Mouse (Mus musculus) midbrain, embryonic 16.5 days (tissue): ENCODE results near the gene Ppfibp1. TPM values are rescaled to one million over a fixed set of nuclear protein-coding genes. Genes with fewer than 3 reads are reported as not detected.

ENCODE experiments used
- ATAC-seq: fragments of 200-750 bp; cut with Nextera tagmentation; 2 replicates; pipeline ENCODE4 v1.8.0; 2017; ENCODE audit warnings: moderate TSS enrichment
- H3K27ac ChIP-seq: fragments of 300-500 bp; sonication (generic); 2 replicates; pipeline ENCODE4 v1.5.1; 2014; ENCODE audit warnings: mild to moderate bottlenecking, low read length, mixed read lengths
- H3K27me3 ChIP-seq: fragments of 300-500 bp; sonication (generic); 2 replicates; pipeline ENCODE4 v1.6.1; 2014; ENCODE audit warnings: low read depth, low read length, mixed read lengths; ENCODE audit not compliant: control insufficient read depth, insufficient read depth
- H3K36me3 ChIP-seq: fragments of 300-500 bp; sonication (generic); 2 replicates; pipeline ENCODE4 v1.6.1; 2014; ENCODE audit warnings: mild to moderate bottlenecking, low read length, moderate library complexity, mixed read lengths; ENCODE audit not compliant: control insufficient read depth, insufficient read depth
- H3K4me1 ChIP-seq: fragments of 300-500 bp; sonication (generic); 2 replicates; pipeline ENCODE4 v1.6.1; 2014; ENCODE audit warnings: mild to moderate bottlenecking, low read length, mixed read lengths; ENCODE audit not compliant: control insufficient read depth, insufficient read depth
- H3K4me2 ChIP-seq: fragments of 300-500 bp; sonication (generic); 2 replicates; pipeline ENCODE4 v1.6.1; 2014; ENCODE audit warnings: mild to moderate bottlenecking, low read length, mixed read lengths
- H3K4me3 ChIP-seq: fragments of 300-500 bp; sonication (generic); 2 replicates; pipeline ENCODE4 v1.5.1; 2014; ENCODE audit warnings: low read depth, mild to moderate bottlenecking, low read length, moderate library complexity, mixed read lengths
- H3K9ac ChIP-seq: fragments of 300-500 bp; sonication (generic); 2 replicates; pipeline ENCODE4 v1.6.1; 2014; ENCODE audit warnings: low read depth, low read length, mixed read lengths
- H3K9me3 ChIP-seq: fragments of 300-500 bp; sonication (generic); replicated peaks from 2 replicates; pipeline ENCODE4 v1.6.1; 2014; ENCODE audit warnings: mild to moderate bottlenecking, low read length, mixed read lengths; ENCODE audit not compliant: control insufficient read depth, poor library complexity, severe bottlenecking
- WGBS: fragments of 180-500 bp; shearing (Covaris S2); extraction: QIAGEN DNeasy Blood & Tissue Kit; methylation state at CpG from one replicate; pipeline ENCODE4 v1.1.7; 2014; 5-methylcytosine and 5-hydroxymethylcytosine counted together
- polyA plus RNA-seq: library from polyadenylated mRNA; unstranded; fragments of >200 nt; fragmentation: Nextera tagmentation; extraction: Ambion mirVana; gene quantifications from 2 replicates; pipeline ENCODE4 v1.2.1, GENCODE M21; 2015

The Ppfibp1 gene
- polyA plus RNA-seq, 1 experiment from 2014 or later, result 19.6 TPM

DNA sequence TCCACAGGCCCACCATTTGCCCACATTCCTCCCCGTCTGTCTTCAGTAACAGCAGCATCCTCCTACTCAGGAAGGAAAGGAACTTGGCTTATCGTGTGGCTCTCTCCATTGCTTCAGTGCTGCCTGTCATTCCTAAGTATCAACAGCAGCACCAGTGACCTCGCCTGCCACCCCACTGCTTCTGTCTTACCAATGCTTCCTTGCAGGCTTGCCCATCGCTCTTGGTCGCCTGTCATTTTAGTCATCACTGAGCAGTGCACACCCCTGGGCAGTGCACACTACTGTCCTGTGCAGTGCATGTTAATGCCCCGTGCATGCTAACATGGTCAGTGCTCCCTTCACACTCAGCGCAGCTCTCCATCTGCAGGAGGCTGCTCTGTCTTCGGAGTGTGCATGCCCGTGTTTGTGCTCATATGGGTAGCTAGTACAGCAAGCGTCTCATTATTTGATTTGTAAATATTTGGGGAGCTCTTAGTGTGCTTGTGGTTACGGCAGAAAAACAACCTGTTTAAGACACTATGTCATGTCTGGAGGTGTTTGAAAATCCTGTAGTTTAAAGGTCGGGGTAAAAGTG lies 78.2 kb downstream of the Ppfibp1 start:
- Histone ChIP-seq H3K4me3 (no peak overlapping the region), H3K9ac (no peak overlapping the region), H3K9me3 (no peaks in the 10 kb centered on the region), H3K27me3 (no peaks in the 10 kb centered on the region), H3K4me2 (no peak overlapping the region), H3K36me3 (no peaks in the 10 kb centered on the region), H3K27ac (no peak overlapping the region), H3K4me1 (no peaks in the 10 kb centered on the region)
- ATAC-seq, result no peak
- 80% methylated on average over 12 of the region's 12 CpGs for WGBS

DNA sequence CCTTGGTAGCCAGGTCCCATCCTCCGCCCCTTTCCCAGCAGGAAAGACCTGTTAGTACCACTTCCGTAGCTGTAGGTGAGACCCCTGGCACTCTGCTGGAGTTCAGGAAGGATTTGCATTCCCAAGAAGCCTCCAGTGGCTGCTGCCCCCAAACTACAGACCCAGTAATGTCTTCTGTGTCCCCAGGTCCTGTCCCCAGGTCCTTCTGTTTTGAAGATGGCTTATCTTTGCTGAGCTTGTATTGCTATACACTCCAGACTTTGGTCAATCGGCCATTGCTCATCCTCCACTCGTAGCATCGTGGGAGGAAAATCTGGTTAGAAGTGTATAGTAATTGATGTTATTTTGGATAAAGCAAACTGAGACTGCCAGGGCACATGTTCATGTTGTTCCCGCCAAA lies 79.5 kb downstream of the Ppfibp1 start:
- no peak overlapping the region for H3K9ac ChIP-seq
- ATAC-seq, result no peak
- no peak overlapping the region for H3K4me2 ChIP-seq
- H3K4me3 ChIP-seq, result no peak overlapping the region
- WGBS, result 86% methylated on average over 6 of the region's 6 CpGs
- no peaks in the 10 kb centered on the region for H3K9me3 ChIP-seq
- H3K36me3 ChIP-seq, result no peaks in the 10 kb centered on the region
- no peaks in the 10 kb centered on the region for H3K4me1 ChIP-seq
- H3K27ac ChIP-seq, result no peak overlapping the region
- no peaks in the 10 kb centered on the region for H3K27me3 ChIP-seq

DNA sequence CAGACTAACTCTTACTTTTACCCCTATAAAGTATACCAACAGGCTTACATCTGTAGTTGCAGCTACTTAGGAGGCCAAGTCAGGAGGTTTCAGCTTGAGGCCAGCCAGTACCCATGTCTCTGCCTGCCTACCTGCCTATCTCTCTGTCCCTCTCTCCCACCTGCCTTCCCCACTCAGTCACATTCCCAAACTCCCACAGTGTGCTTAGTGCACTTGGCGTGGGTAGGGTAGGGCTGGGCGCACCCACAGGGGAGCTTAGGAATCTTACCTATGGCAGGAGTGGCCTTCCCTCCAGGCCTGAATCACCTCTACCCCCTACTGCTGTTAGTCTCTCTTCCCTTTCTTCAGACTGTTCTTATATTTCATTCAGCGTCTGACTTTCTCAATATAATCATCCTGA lies 82.5 kb downstream of the Ppfibp1 start:
- no peaks in the 10 kb centered on the region for H3K36me3 ChIP-seq
- H3K4me2 ChIP-seq, result no peak overlapping the region
- no peak overlapping the region for H3K4me3 ChIP-seq
- H3K27ac ChIP-seq, result no peak overlapping the region
- WGBS, result 57% methylated on average over 3 of the region's 3 CpGs
- no peaks in the 10 kb centered on the region for H3K4me1 ChIP-seq
- ATAC-seq, result no peak
- no peaks in the 10 kb centered on the region for H3K9me3 ChIP-seq
- no peaks in the 10 kb centered on the region for H3K27me3 ChIP-seq
- H3K9ac ChIP-seq, result no peak overlapping the region

DNA sequence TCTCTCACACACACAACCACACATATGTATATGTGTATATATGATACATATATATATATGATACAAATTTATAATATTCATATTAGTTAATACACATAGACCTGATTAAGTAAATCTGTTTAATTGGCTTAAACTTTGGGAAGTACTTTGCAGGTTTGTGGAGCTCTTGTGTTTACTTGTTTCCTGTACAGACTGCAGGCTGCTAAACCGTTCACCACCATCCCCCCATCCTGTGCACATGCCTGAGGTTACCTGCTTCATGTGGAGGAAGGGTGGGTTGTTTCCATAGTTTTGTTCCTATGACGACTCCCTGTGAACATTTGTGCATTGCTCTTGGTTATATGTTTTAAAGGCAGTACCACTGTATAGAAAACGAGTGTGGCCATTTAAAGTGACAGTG lies 83.1 kb downstream of the Ppfibp1 start:
- Histone ChIP-seq H3K36me3 (no peaks in the 10 kb centered on the region), H3K4me3 (no peak overlapping the region), H3K9ac (no peak overlapping the region), H3K27ac (no peak overlapping the region), H3K27me3 (no peaks in the 10 kb centered on the region), H3K9me3 (no peaks in the 10 kb centered on the region), H3K4me2 (no peak overlapping the region), H3K4me1 (no peaks in the 10 kb centered on the region)
- WGBS, result 76% methylated on average over 3 of the region's 3 CpGs
- no peak for ATAC-seq

GRCm38 (mm10) chr6:146972009-146972408 lies 83.7 kb downstream of the Ppfibp1 start:
- Histone ChIP-seq H3K9ac (no peak overlapping the region), H3K4me3 (no peak overlapping the region), H3K4me1 (no peaks in the 10 kb centered on the region), H3K27ac (no peak overlapping the region), H3K4me2 (no peak overlapping the region), H3K9me3 (no peaks in the 10 kb centered on the region), H3K27me3 (no peaks in the 10 kb centered on the region), H3K36me3 (no peaks in the 10 kb centered on the region)
- ATAC-seq, result no peak
- WGBS, result 65% methylated on average over 6 of the region's 6 CpGs

DNA sequence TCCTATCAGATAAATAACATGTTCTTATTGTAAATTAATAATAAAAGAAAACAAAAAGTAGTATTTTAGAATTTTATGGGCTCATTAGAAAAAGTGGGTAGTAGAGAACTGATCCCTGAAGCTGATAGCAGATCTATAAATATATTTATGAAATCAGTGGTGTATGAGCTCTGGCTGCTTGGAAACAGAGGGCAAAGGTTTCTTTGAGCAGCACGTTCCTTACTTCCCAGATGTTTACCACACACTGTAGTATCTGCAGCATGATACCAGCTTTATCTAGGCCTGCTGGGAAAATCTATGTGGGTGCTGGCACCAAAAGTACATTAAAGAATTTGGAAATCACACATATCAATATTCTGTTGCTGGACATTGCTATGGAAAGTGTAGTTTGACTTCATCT lies 84.5 kb downstream of the Ppfibp1 start:
- no peak overlapping the region for H3K4me3 ChIP-seq
- no peaks in the 10 kb centered on the region for H3K36me3 ChIP-seq
- 81% methylated on average over 1 of the region's 1 CpGs for WGBS
- ATAC-seq, result no peak
- no peaks in the 10 kb centered on the region for H3K27me3 ChIP-seq
- no peaks in the 10 kb centered on the region for H3K4me1 ChIP-seq
- H3K27ac ChIP-seq, result no peak overlapping the region
- no peak overlapping the region for H3K4me2 ChIP-seq
- no peaks in the 10 kb centered on the region for H3K9me3 ChIP-seq
- H3K9ac ChIP-seq, result no peak overlapping the region

DNA sequence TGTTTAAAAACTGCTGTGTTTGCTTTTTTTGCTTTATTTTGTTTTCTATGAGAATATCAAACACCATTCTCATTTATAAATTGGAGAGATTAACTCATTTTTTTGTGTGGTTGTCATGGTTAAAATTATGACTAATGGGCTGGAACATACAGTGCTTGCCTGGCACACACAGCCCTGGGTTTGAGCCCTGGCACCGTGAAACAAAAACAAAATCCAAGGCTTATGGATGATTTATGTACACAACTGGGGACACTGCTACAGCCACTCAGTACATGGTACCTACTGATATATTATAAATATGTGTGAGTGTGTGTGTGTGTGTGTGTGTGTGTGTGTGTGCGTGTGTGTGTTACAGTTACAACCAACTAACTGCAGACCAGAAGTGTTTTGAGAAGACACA lies 85.1 kb downstream of the Ppfibp1 start:
- H3K4me3 ChIP-seq, result no peak overlapping the region
- no peak for ATAC-seq
- H3K9ac ChIP-seq, result no peak overlapping the region
- no peak overlapping the region for H3K4me2 ChIP-seq
- H3K27ac ChIP-seq, result no peak overlapping the region
- WGBS, result 44% methylated on average over 2 of the region's 2 CpGs
- no peaks in the 10 kb centered on the region for H3K27me3 ChIP-seq
- H3K9me3 ChIP-seq, result no peaks in the 10 kb centered on the region
- H3K4me1 ChIP-seq, result no peaks in the 10 kb centered on the region
- H3K36me3 ChIP-seq, result no peaks in the 10 kb centered on the region

DNA sequence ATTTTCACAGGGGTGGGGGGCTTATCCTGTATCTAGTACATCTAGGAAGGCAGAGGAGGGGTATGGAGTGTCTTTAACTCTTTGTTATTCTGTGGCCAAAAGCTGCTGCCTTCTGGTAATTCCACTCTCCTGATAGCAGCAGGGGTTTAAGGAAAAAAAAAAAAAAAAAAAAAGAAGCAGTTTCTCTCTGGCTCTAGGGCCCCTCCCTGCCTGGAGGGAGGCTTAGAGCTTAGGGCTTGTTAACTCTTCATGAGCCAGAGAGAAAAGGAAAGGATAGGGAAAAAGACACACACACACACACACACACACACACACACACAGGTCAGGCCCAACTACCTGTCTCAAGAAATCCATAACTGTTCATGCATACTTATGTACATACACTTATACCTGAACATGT lies 85.5 kb downstream of the Ppfibp1 start:
- no peaks in the 10 kb centered on the region for H3K36me3 ChIP-seq
- H3K9me3 ChIP-seq, result no peaks in the 10 kb centered on the region
- H3K4me3 ChIP-seq, result no peak overlapping the region
- no peak overlapping the region for H3K9ac ChIP-seq
- ATAC-seq, result no peak
- no peak overlapping the region for H3K27ac ChIP-seq
- no peaks in the 10 kb centered on the region for H3K4me1 ChIP-seq
- no peak overlapping the region for H3K4me2 ChIP-seq
- no peaks in the 10 kb centered on the region for H3K27me3 ChIP-seq

DNA sequence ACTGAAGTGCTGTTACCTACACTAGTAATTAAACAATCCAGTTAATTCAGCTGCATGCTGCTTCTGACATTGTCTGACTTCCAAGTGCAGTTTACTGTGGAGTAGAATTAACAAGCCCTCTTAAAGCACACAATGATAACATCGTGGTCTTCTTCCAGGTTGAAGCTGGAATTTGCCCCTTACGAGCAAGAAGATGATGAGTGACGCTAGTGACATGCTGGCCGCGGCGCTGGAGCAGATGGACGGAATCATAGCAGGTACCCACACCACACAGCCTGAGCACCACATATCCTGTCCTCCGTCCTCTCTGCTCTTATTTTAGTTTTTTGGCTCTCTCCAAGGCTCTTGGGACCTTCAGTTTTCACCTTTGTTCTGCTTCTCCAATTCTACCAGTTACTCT lies 88.2 kb downstream of the Ppfibp1 start:
- Histone ChIP-seq H3K4me1 (no peaks in the 10 kb centered on the region; the same call in 1 of the 2 replicates), H3K27me3 (no peaks in the 10 kb centered on the region), H3K36me3 (no peaks in the 10 kb centered on the region), H3K9me3 (no peaks in the 10 kb centered on the region), H3K4me2 (no peak overlapping the region), H3K4me3 (no peak overlapping the region), H3K27ac (no peak overlapping the region), H3K9ac (no peak overlapping the region)
- no peak for ATAC-seq
- 92% methylated on average over 8 of the region's 8 CpGs for WGBS
